Mouse (Mus musculus): Measurements from ENCODE around the gene Dmkn. TPM values are rescaled to one million over a fixed set of nuclear protein-coding genes. Genes with fewer than 3 reads are reported as not detected.
"Not testable (repeated sequence)": the region's sequence is repeated elsewhere in the genome, so short reads cannot be mapped to it uniquely, and the experiment has no call there.

The Dmkn gene
- polyA plus RNA-seq, 1 experiment from 2014 or later: not detected

- DNase-seq (ENCODE audit: low spot score): no peak
- no peaks in the 10 kb centered on the region for H3K27me3 ChIP-seq (replicated peaks; ENCODE audit: low read depth, poor library complexity, severe bottlenecking)
- no peaks in the 10 kb centered on the region for H3K4me1 ChIP-seq
- H3K4me3 ChIP-seq: no peak overlapping the region
- H3K27ac ChIP-seq (replicated peaks): no peak overlapping the region
- H3K36me3 ChIP-seq (replicated peaks): no peaks in the 10 kb centered on the region
- peaks cover 13% of the 10 kb centered on the region; the same call in 1 of the 2 replicates for H3K9me3 ChIP-seq
- WGBS: 89% methylated on average over 3 of the region's 3 CpGs
Observed at GRCm38 (mm10) chr7:30803256-30803655, 39.7 kb downstream of the Dmkn start.

- no peaks in the 10 kb centered on the region for H3K36me3 ChIP-seq (replicated peaks)
- 85% methylated on average over 9 of the region's 9 CpGs for WGBS
- no peak overlapping the region for H3K4me3 ChIP-seq
- H3K9me3 ChIP-seq: peaks cover 13% of the 10 kb centered on the region; the same call in 1 of the 2 replicates
- H3K4me1 ChIP-seq: no peaks in the 10 kb centered on the region
- H3K27ac ChIP-seq (replicated peaks): no peak overlapping the region
- DNase-seq (ENCODE audit: low spot score): no peak
- H3K27me3 ChIP-seq (replicated peaks; ENCODE audit: low read depth, poor library complexity, severe bottlenecking): no peaks in the 10 kb centered on the region
Observed at GRCm38 (mm10) chr7:30804026-30804715, 40.6 kb downstream of the Dmkn start.

GRCm38 (mm10) chr7:30805924-30806323, 42.4 kb downstream of the Dmkn start:
- WGBS: 43% methylated on average over 6 of the region's 6 CpGs
- Histone ChIP-seq H3K9me3 (peaks cover 4% of the 10 kb centered on the region; the same call in 1 of the 2 replicates), H3K4me3 (no peak overlapping the region), H3K27ac (replicated peaks) (no peak overlapping the region), H3K27me3 (replicated peaks; ENCODE audit: low read depth, poor library complexity, severe bottlenecking) (no peaks in the 10 kb centered on the region), H3K4me1 (no peaks in the 10 kb centered on the region), H3K36me3 (replicated peaks) (no peaks in the 10 kb centered on the region)
- DNase-seq (ENCODE audit: low spot score): peak; percentile 37

- Histone ChIP-seq H3K27me3 (replicated peaks; ENCODE audit: low read depth, poor library complexity, severe bottlenecking) (no peaks in the 10 kb centered on the region), H3K4me3 (no peak overlapping the region), H3K4me1 (peaks cover 9% of the 10 kb centered on the region), H3K9me3 (no peaks in the 10 kb centered on the region), H3K27ac (replicated peaks) (no peak overlapping the region), H3K36me3 (replicated peaks) (no peaks in the 10 kb centered on the region)
- 49% methylated on average over 6 of the region's 6 CpGs for WGBS
- no peak for DNase-seq (ENCODE audit: low spot score)
Observed at GRCm38 (mm10) chr7:30810319-30810718, 46.8 kb downstream of the Dmkn start.

GRCm38 (mm10) chr7:30811757-30812290, 48.3 kb downstream of the Dmkn start:
- Histone ChIP-seq H3K4me3 (no peak overlapping the region), H3K4me1 (peaks cover 9% of the 10 kb centered on the region), H3K27ac (replicated peaks) (no peak overlapping the region), H3K36me3 (replicated peaks) (no peaks in the 10 kb centered on the region), H3K9me3 (no peaks in the 10 kb centered on the region), H3K27me3 (replicated peaks; ENCODE audit: low read depth, poor library complexity, severe bottlenecking) (no peaks in the 10 kb centered on the region)
- WGBS: 71% methylated on average over 9 of the region's 9 CpGs
- no peak for DNase-seq (ENCODE audit: low spot score)

GRCm38 (mm10) chr7:30812291-30812807, 48.8 kb downstream of the Dmkn start:
- Histone ChIP-seq H3K27ac (replicated peaks) (no peak overlapping the region), H3K27me3 (replicated peaks; ENCODE audit: low read depth, poor library complexity, severe bottlenecking) (no peaks in the 10 kb centered on the region), H3K4me1 (peaks cover 9% of the 10 kb centered on the region), H3K36me3 (replicated peaks) (no peaks in the 10 kb centered on the region), H3K9me3 (no peaks in the 10 kb centered on the region), H3K4me3 (no peak overlapping the region)
- no peak for DNase-seq (ENCODE audit: low spot score)
- 83% methylated on average over 6 of the region's 6 CpGs for WGBS

GRCm38 (mm10) chr7:30820131-30820530, 56.6 kb downstream of the Dmkn start:
- no peaks in the 10 kb centered on the region for H3K27me3 ChIP-seq (replicated peaks; ENCODE audit: low read depth, poor library complexity, severe bottlenecking)
- no peak overlapping the region for H3K4me3 ChIP-seq
- no peaks in the 10 kb centered on the region for H3K36me3 ChIP-seq (replicated peaks)
- DNase-seq (ENCODE audit: low spot score): no peak
- H3K9me3 ChIP-seq: no peaks in the 10 kb centered on the region
- 74% methylated on average over 6 of the region's 6 CpGs for WGBS
- H3K4me1 ChIP-seq: peaks cover 12% of the 10 kb centered on the region; the same call in 1 of the 2 replicates
- no peak overlapping the region for H3K27ac ChIP-seq (replicated peaks)

- no peaks in the 10 kb centered on the region for H3K36me3 ChIP-seq (replicated peaks)
- H3K27me3 ChIP-seq (replicated peaks; ENCODE audit: low read depth, poor library complexity, severe bottlenecking): no peaks in the 10 kb centered on the region
- no peak overlapping the region for H3K27ac ChIP-seq (replicated peaks)
- no peak for DNase-seq (ENCODE audit: low spot score)
- 69% methylated on average over 7 of the region's 7 CpGs for WGBS
- H3K9me3 ChIP-seq: no peaks in the 10 kb centered on the region
- no peak overlapping the region for H3K4me3 ChIP-seq
- peaks cover 12% of the 10 kb centered on the region; the same call in 1 of the 2 replicates for H3K4me1 ChIP-seq
Observed at GRCm38 (mm10) chr7:30820854-30821445, 57.4 kb downstream of the Dmkn start.

GRCm38 (mm10) chr7:30821532-30821931, 58.0 kb downstream of the Dmkn start:
- Histone ChIP-seq H3K4me3 (no peak overlapping the region), H3K27me3 (replicated peaks; ENCODE audit: low read depth, poor library complexity, severe bottlenecking) (no peaks in the 10 kb centered on the region), H3K4me1 (peaks cover 12% of the 10 kb centered on the region; the same call in 1 of the 2 replicates), H3K9me3 (no peaks in the 10 kb centered on the region), H3K36me3 (replicated peaks) (no peaks in the 10 kb centered on the region), H3K27ac (replicated peaks) (no peak overlapping the region)
- 81% methylated on average over 5 of the region's 5 CpGs for WGBS
- no peak for DNase-seq (ENCODE audit: low spot score)

- H3K27me3 ChIP-seq (replicated peaks; ENCODE audit: low read depth, poor library complexity, severe bottlenecking): no peaks in the 10 kb centered on the region
- peaks cover 12% of the 10 kb centered on the region; the same call in 1 of the 2 replicates for H3K4me1 ChIP-seq
- no peak within 1 kb of the TSS for H3K4me3 ChIP-seq
- no peak for DNase-seq (ENCODE audit: low spot score)
- no peak within 1 kb of the TSS for H3K27ac ChIP-seq (replicated peaks)
- WGBS: 90% methylated on average over 18 of the region's 18 CpGs
- no peaks in the 10 kb centered on the region for H3K36me3 ChIP-seq (replicated peaks)
- H3K9me3 ChIP-seq: no peaks in the 10 kb centered on the region
Observed at GRCm38 (mm10) chr7:30823675-30824074, 60.1 kb downstream of the Dmkn start, which contains the start of gene Ffar2. TSS of gene Ffar2 (minus strand) at chr7:30823775.

- no peak overlapping the region for H3K4me3 ChIP-seq
- WGBS: 81% methylated on average over 3 of the region's 3 CpGs
- no peaks in the 10 kb centered on the region for H3K9me3 ChIP-seq
- no peak for DNase-seq (ENCODE audit: low spot score)
- H3K27ac ChIP-seq (replicated peaks): no peak overlapping the region
- no peaks in the 10 kb centered on the region for H3K36me3 ChIP-seq (replicated peaks)
- H3K4me1 ChIP-seq: peaks cover 12% of the 10 kb centered on the region; the same call in 1 of the 2 replicates
- H3K27me3 ChIP-seq (replicated peaks; ENCODE audit: low read depth, poor library complexity, severe bottlenecking): no peaks in the 10 kb centered on the region
Observed at GRCm38 (mm10) chr7:30824306-30824705, 60.8 kb downstream of the Dmkn start.

- H3K27me3 ChIP-seq (replicated peaks; ENCODE audit: low read depth, poor library complexity, severe bottlenecking): no peaks in the 10 kb centered on the region
- H3K4me1 ChIP-seq: no peaks in the 10 kb centered on the region
- H3K4me3 ChIP-seq: no peak overlapping the region
- 94% methylated on average over 9 of the region's 10 CpGs for WGBS
- H3K9me3 ChIP-seq: no peaks in the 10 kb centered on the region
- no peak for DNase-seq (ENCODE audit: low spot score)
- H3K36me3 ChIP-seq (replicated peaks): no peaks in the 10 kb centered on the region
- H3K27ac ChIP-seq (replicated peaks): no peak overlapping the region
Observed at GRCm38 (mm10) chr7:30826660-30827059, 63.1 kb downstream of the Dmkn start.

GRCm38 (mm10) chr7:30828871-30829270, 65.3 kb downstream of the Dmkn start:
- H3K27ac ChIP-seq (replicated peaks); H3K4me3 ChIP-seq; H3K9me3 ChIP-seq; H3K36me3 ChIP-seq (replicated peaks); H3K4me1 ChIP-seq; DNase-seq (ENCODE audit: low spot score); H3K27me3 ChIP-seq (replicated peaks; ENCODE audit: low read depth, poor library complexity, severe bottlenecking): not testable (repeated sequence)

Measured in embryonic facial prominence, embryonic 10.5 days (tissue).